Mouse (Mus musculus) heart, postnatal 0 days (tissue): ENCODE data around the gene Fam53b.

Experiments
- CTCF ChIP-seq: IDR thresholded peaks from 2 replicates; pipeline ENCODE4 v1.5.1; 2016; ENCODE audit warnings: antibody characterized with exemption, control low read depth, low read depth
- EP300 ChIP-seq: IDR thresholded peaks from 2 replicates; pipeline ENCODE4 v1.6.1; 2016; ENCODE audit warnings: antibody characterized with exemption, low read depth

DNA sequence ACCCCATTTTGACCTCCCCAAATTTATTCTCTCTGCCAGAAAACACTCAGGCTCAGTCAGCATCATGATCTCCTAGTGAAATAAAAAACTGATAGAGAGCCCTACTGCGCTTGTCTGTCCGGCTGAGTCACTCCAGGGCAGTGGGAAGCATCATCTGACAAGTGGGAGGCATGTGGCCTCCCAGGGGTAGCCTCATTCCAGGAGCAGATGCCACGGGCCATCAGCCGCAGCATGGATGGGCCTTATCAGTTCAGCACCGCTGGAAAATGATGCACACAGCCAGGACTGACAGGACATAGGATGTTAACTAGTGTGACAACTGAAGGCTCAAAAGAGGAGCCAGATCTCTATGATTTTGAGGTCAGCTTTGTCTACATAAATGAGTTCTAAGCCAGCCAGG lies 27.6 kb upstream of the Fam53b start:
- no peak for TF ChIP-seq CTCF
- no peak for TF ChIP-seq EP300
